Mouse (Mus musculus) heart, embryonic 16.5 days (tissue): ENCODE measurements around the gene Cpn1. TPM values are rescaled to one million over a fixed set of nuclear protein-coding genes. Genes with fewer than 3 reads are reported as not detected.
A peak's percentile ranks its signal among the peaks of the same experiment; 100 is the strongest.

Experiments
- ATAC-seq: fragments of 200-750 bp; cut with Nextera tagmentation; replicated peaks from 2 replicates; pipeline ENCODE4 v1.8.0; 2017; ENCODE audit warnings: moderate number of reproducible peaks; ENCODE audit not compliant: insufficient read depth, low FRiP score; ENCODE audit errors: extremely low read depth
- H3K27ac ChIP-seq: fragments of 300-500 bp; sonication (generic); 2 replicates; pipeline ENCODE4 v1.5.1; 2014; ENCODE audit warnings: mild to moderate bottlenecking, low read length, control low read depth, moderate library complexity
- H3K27me3 ChIP-seq: fragments of 300-500 bp; sonication (generic); 2 replicates; pipeline ENCODE4 v1.6.1; 2014; ENCODE audit warnings: low read length, mixed read lengths; ENCODE audit not compliant: control insufficient read depth, insufficient read depth
- H3K36me3 ChIP-seq: fragments of 300-500 bp; sonication (generic); 2 replicates; pipeline ENCODE4 v1.6.1; 2014; ENCODE audit not compliant: control insufficient read depth, insufficient read depth
- H3K4me1 ChIP-seq: fragments of 300-500 bp; sonication (generic); 2 replicates; pipeline ENCODE4 v1.6.1; 2014; ENCODE audit warnings: low read length, mixed read lengths; ENCODE audit not compliant: control insufficient read depth, insufficient read depth
- H3K4me2 ChIP-seq: fragments of 300-500 bp; sonication (generic); 2 replicates; pipeline ENCODE4 v1.6.1; 2014; ENCODE audit warnings: low read depth, mild to moderate bottlenecking, control low read depth, low read length
- H3K4me3 ChIP-seq: fragments of 300-500 bp; sonication (generic); 2 replicates; pipeline ENCODE4 v1.5.1; 2014; ENCODE audit warnings: mild to moderate bottlenecking, control low read depth, low read length
- H3K9ac ChIP-seq: fragments of 300-500 bp; sonication (generic); 2 replicates; pipeline ENCODE4 v1.6.1; 2014; ENCODE audit warnings: low read length, control low read depth
- H3K9me3 ChIP-seq: fragments of 300-500 bp; sonication (generic); replicated peaks from 2 replicates; pipeline ENCODE4 v1.6.1; 2016; ENCODE audit warnings: low read length; ENCODE audit not compliant: control insufficient read depth
- WGBS: fragments of 180-500 bp; shearing (Covaris S2); extraction: QIAGEN DNeasy Blood & Tissue Kit; methylation state at CpG from one replicate; pipeline ENCODE4 v1.1.7; 2014; 5-methylcytosine and 5-hydroxymethylcytosine counted together
- polyA plus RNA-seq: library from polyadenylated mRNA; unstranded; fragments of >200 nt; fragmentation: Nextera tagmentation; extraction: Ambion mirVana; gene quantifications from 2 replicates; pipeline ENCODE4 v1.2.1, GENCODE M21; 2015

Cpn1 gene
- polyA plus RNA-seq, 1 experiment from 2014 or later: 0.45 TPM

- H3K9ac ChIP-seq: no peak overlapping the region
- H3K9me3 ChIP-seq: no peaks in the 10 kb centered on the region
- 81% methylated on average over 11 of the region's 11 CpGs for WGBS
- H3K4me2 ChIP-seq: no peak overlapping the region
- H3K27ac ChIP-seq: no peak overlapping the region
- ATAC-seq: no peak
- H3K4me1 ChIP-seq: 0 out of 2 replicates have a peak, but pooled peaks cover 5% of the 10 kb centered on the region
- H3K36me3 ChIP-seq: no peaks in the 10 kb centered on the region
- no peak overlapping the region for H3K4me3 ChIP-seq
- no peaks in the 10 kb centered on the region for H3K27me3 ChIP-seq
These were observed 12.6 kb upstream of the Cpn1 start for GRCm38 (mm10) chr19:43998802-43999527.

DNA sequence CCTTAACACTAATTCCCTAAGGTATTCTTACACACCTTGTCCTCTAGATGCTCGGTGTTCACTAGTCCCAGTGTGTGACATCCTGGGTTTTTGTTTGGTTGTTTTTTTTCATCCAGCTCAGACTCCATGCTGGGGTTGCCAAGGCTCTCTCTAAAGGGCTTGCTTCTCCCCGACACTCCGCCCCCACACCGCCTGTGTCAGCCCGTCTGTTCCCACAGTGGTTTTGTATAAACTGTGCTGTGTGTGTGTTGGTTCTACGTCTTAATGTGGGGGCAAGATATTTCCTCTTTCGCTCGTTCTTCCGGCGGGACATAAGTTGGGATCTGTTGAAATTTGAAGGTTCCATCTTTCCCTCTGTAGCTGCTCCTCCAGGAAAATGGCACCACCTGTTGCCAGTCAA, 11.7 kb upstream of the Cpn1 start:
- 79% methylated on average over 10 of the region's 10 CpGs for WGBS

DNA sequence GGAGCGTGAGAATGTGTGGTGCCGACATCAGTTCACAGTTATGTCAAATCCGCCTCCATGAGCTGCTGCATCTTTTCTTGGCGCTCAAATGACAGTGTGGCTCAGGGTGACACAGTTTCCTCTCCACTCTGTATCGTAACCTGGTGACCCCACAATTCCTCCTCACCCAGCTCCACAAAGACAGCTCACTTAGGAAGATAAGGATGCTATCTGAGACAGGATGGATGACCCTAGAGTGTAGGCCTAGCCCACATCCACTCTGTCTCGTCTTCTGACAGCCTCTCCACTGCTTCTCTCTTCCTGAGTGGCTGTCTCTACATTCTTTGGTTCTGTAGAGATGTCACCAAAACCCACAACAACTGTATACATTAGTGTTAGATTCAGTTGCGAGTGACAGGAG, 9.1 kb upstream of the Cpn1 start:
- ATAC-seq: peak; percentile 67
- H3K27me3 ChIP-seq: no peaks in the 10 kb centered on the region
- no peak overlapping the region for H3K4me3 ChIP-seq
- H3K9me3 ChIP-seq: no peaks in the 10 kb centered on the region
- WGBS: 24% methylated on average over 7 of the region's 7 CpGs
- H3K36me3 ChIP-seq: no peaks in the 10 kb centered on the region
- H3K4me1 ChIP-seq: 0 out of 2 replicates have a peak, but pooled peaks cover 5% of the 10 kb centered on the region
- no peak overlapping the region for H3K9ac ChIP-seq
- no peak overlapping the region for H3K4me2 ChIP-seq
- H3K27ac ChIP-seq: no peak overlapping the region

More for the DNA sequence above, 11.7 kb upstream of the Cpn1 start:
- Histone ChIP-seq H3K27ac (no peak overlapping the region), H3K36me3 (no peaks in the 10 kb centered on the region), H3K4me2 (no peak overlapping the region), H3K9ac (no peak overlapping the region), H3K9me3 (no peaks in the 10 kb centered on the region), H3K4me1 (0 out of 2 replicates have a peak, but pooled peaks cover 5% of the 10 kb centered on the region), H3K27me3 (no peaks in the 10 kb centered on the region), H3K4me3 (no peak overlapping the region)
- ATAC-seq: no peak

DNA sequence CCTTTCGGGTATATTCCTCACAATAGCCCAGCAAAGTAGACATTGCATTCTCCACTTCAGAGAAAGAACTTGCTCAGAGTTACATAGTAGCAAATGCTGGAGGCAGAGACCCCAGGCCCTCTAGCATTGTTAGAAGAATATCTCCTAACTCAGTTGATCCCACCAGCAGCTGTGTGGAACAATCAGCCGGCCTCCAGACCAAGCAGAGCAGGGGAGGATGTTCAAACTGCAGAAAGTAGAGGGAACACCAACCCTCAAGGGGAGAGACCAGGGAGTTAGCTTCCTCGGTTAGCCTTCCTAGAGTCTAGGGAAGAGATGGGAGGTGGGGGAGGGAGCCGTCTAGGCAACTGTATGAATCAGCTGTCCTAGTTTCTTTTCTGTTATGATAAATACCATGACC, 6.1 kb upstream of the Cpn1 start:
- no peak overlapping the region for H3K27ac ChIP-seq
- no peak overlapping the region for H3K9ac ChIP-seq
- no peak overlapping the region for H3K4me2 ChIP-seq
- no peaks in the 10 kb centered on the region for H3K27me3 ChIP-seq
- whole genome bisulfite sequencing: 56% methylated on average over 4 of the region's 4 CpGs
- H3K4me3 ChIP-seq: no peak overlapping the region
- no peaks in the 10 kb centered on the region for H3K36me3 ChIP-seq
- H3K4me1 ChIP-seq: 0 out of 2 replicates have a peak, but pooled peaks cover 5% of the 10 kb centered on the region
- ATAC-seq: no peak
- H3K9me3 ChIP-seq: no peaks in the 10 kb centered on the region

GRCm38 (mm10) chr19:43990362-43990761, 4.0 kb upstream of the Cpn1 start:
- ATAC-seq: no peak
- 76% methylated on average over 8 of the region's 8 CpGs for WGBS
- H3K4me3 ChIP-seq: no peak overlapping the region
- H3K36me3 ChIP-seq: no peaks in the 10 kb centered on the region
- H3K27me3 ChIP-seq: peaks cover 2% of the 10 kb centered on the region; the same call in 1 of the 2 replicates
- no peak overlapping the region for H3K9ac ChIP-seq
- no peak overlapping the region for H3K27ac ChIP-seq
- H3K9me3 ChIP-seq: no peaks in the 10 kb centered on the region
- no peak overlapping the region for H3K4me2 ChIP-seq
- 0 out of 2 replicates have a peak, but pooled peaks cover 4% of the 10 kb centered on the region for H3K4me1 ChIP-seq

GRCm38 (mm10) chr19:43981992-43982391, 4.4 kb downstream of the Cpn1 start:
- no peak for ATAC-seq
- H3K27ac ChIP-seq: no peak overlapping the region
- H3K9ac ChIP-seq: no peak overlapping the region
- no peaks in the 10 kb centered on the region for H3K36me3 ChIP-seq
- no peak overlapping the region for H3K4me2 ChIP-seq
- H3K27me3 ChIP-seq: peaks cover 4% of the 10 kb centered on the region; the same call in 1 of the 2 replicates
- no peaks in the 10 kb centered on the region for H3K4me1 ChIP-seq
- no peaks in the 10 kb centered on the region for H3K9me3 ChIP-seq
- no peak overlapping the region for H3K4me3 ChIP-seq
- WGBS: 78% methylated on average over 5 of the region's 5 CpGs

DNA sequence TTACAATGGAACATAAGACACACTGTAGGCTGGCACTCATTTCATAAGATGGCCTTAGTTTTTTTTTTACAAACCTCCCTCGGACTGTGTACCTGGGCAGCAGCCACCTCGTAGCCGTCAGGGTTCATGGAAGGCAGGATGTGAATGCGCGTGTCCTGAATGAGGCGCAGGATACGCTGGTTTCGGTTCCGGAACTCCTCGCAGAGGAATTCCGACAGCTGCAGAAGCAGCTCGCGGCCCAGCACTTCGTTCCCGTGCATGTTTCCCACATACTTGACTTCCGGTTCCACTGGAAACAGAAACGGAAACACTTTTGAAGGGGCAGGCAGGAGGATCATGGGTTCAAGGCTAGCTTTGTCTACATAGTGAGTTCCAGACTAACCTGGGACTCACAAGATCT, 5.6 kb downstream of the Cpn1 start:
- 86% methylated on average over 17 of the region's 17 CpGs for WGBS
- no peak overlapping the region for H3K4me3 ChIP-seq
- no peak overlapping the region for H3K4me2 ChIP-seq
- ATAC-seq: no peak
- no peak overlapping the region for H3K27ac ChIP-seq
- H3K27me3 ChIP-seq: peaks cover 3% of the 10 kb centered on the region; the same call in 1 of the 2 replicates
- no peaks in the 10 kb centered on the region for H3K4me1 ChIP-seq
- no peak overlapping the region for H3K9ac ChIP-seq
- H3K36me3 ChIP-seq: no peaks in the 10 kb centered on the region
- H3K9me3 ChIP-seq: no peaks in the 10 kb centered on the region

GRCm38 (mm10) chr19:43977799-43978198, 8.6 kb downstream of the Cpn1 start:
- 81% methylated on average over 3 of the region's 3 CpGs for WGBS
- no peak overlapping the region for H3K27ac ChIP-seq
- no peaks in the 10 kb centered on the region for H3K9me3 ChIP-seq
- H3K36me3 ChIP-seq: no peaks in the 10 kb centered on the region
- no peak overlapping the region for H3K4me3 ChIP-seq
- no peak overlapping the region for H3K4me2 ChIP-seq
- ATAC-seq: no peak
- no peak overlapping the region for H3K9ac ChIP-seq
- H3K4me1 ChIP-seq: no peaks in the 10 kb centered on the region
- no peaks in the 10 kb centered on the region for H3K27me3 ChIP-seq

DNA sequence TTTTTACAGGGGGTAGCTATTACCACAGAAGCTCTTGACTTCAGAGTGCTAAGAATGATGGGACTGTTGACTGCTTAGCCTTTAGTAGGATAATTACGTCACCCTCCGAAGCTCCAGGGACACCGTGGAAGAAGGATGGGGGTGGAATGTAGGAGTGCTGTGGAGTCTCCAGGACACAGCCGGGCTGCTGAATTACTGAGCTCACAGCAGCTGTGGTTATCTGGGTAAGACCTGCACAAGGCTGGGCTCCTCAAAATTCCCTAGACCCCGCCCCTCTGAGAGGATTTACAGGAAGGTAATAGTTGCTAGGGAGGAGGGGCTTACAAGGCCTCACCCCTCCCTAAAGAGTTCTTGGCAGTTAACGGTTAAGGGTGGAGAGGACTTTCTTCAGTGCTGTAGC, 9.7 kb downstream of the Cpn1 start:
- Histone ChIP-seq H3K9me3 (no peaks in the 10 kb centered on the region), H3K4me2 (no peak overlapping the region), H3K4me1 (no peaks in the 10 kb centered on the region), H3K27me3 (no peaks in the 10 kb centered on the region), H3K27ac (no peak overlapping the region), H3K36me3 (no peaks in the 10 kb centered on the region), H3K9ac (no peak overlapping the region), H3K4me3 (no peak overlapping the region)
- no peak for ATAC-seq
- 51% methylated on average over 6 of the region's 6 CpGs for WGBS
